Mouse (Mus musculus) kidney, adult 2 months (tissue): ENCODE measurements around the gene Tmem167. TPM values are rescaled to one million over a fixed set of nuclear protein-coding genes. Genes with fewer than 3 reads are reported as not detected.

Experiments
- DNase-seq: peaks from one replicate; pipeline ENCODE4 v3.0.0; 2021
- H3K27ac ChIP-seq: fragments of 200-500 bp; 2 replicates; pipeline ENCODE4 v1.5.1; 2012; ENCODE audit warnings: low read depth, low read length, control low read depth, inconsistent platforms; ENCODE audit not compliant: insufficient read depth
- H3K27me3 ChIP-seq: fragments of 200-500 bp; replicated peaks from 2 replicates; pipeline ENCODE4 v1.6.1; 2012; ENCODE audit warnings: mild to moderate bottlenecking, moderate library complexity, low read length, inconsistent platforms; ENCODE audit not compliant: control insufficient read depth, insufficient read depth
- H3K36me3 ChIP-seq: fragments of 200-500 bp; 2 replicates; pipeline ENCODE4 v1.6.1; 2012; ENCODE audit warnings: mild to moderate bottlenecking, moderate library complexity, low read length, inconsistent platforms; ENCODE audit not compliant: control insufficient read depth, insufficient read depth
- H3K4me1 ChIP-seq: fragments of 200-500 bp; 2 replicates; pipeline ENCODE4 v1.6.1; 2011; ENCODE audit warnings: low read length; ENCODE audit not compliant: control insufficient read depth, insufficient read depth
- H3K4me3 ChIP-seq: fragments of 200-500 bp; 2 replicates; pipeline ENCODE4 v1.5.1; 2011; ENCODE audit warnings: mild to moderate bottlenecking, low read depth, low read length, control low read depth; ENCODE audit not compliant: insufficient read depth
- CTCF ChIP-seq: fragments of 200-500 bp; conservative IDR thresholded peaks from 2 replicates; pipeline ENCODE4 v1.5.1; 2011; ENCODE audit warnings: low read depth, mild to moderate bottlenecking, control low read depth, low read length, moderate library complexity, mixed read lengths; ENCODE audit not compliant: insufficient read depth, insufficient read length
- POLR2A ChIP-seq: fragments of 200-500 bp; IDR thresholded peaks from one replicate; pipeline ENCODE4 v1.6.1; 2011; ENCODE audit warnings: low read depth, low read length, control low read depth
- WGBS: fragments of 180-500 bp; shearing (Covaris S2); methylation state at CpG from one replicate; pipeline ENCODE4 v1.1.7; 2018; 5-methylcytosine and 5-hydroxymethylcytosine counted together
- polyA plus RNA-seq: library from polyadenylated mRNA; depleted of rRNA; stranded (reverse); fragments of >200 nt; gene quantifications from 2 replicates; pipeline ENCODE4 v1.2.3, GENCODE M21; 2012; rRNA removed

The Tmem167 gene
- polyA plus RNA-seq, 1 experiment = 3.4 TPM

DNA sequence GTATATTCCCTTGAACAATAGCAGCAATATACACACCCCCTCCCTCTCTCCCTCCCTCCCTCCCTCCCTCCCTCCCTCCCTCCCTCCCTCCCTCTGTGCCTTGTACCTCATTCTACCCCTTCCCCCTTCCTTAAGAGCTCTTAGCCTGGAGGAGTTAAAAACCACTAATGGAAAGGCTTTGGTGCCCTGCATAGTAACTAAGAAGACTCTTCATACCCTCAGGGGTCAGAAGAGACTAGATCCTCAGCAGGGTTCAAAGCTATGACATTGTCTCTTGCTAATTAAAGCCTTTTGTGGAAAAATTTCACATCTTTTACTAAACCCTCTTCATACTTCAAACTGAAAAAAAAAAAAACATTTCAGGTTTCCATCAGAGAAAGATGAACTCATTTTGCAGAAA, 93.3 kb downstream of the Tmem167 start:
- Histone ChIP-seq H3K4me3 (no peak overlapping the region), H3K4me1 (no peaks in the 10 kb centered on the region), H3K27ac (no peak overlapping the region), H3K36me3 (no peaks in the 10 kb centered on the region), H3K27me3 (no peaks in the 10 kb centered on the region)
- TF ChIP-seq POLR2A = no peak
- TF ChIP-seq CTCF = no peak
- DNase-seq = no peak

DNA sequence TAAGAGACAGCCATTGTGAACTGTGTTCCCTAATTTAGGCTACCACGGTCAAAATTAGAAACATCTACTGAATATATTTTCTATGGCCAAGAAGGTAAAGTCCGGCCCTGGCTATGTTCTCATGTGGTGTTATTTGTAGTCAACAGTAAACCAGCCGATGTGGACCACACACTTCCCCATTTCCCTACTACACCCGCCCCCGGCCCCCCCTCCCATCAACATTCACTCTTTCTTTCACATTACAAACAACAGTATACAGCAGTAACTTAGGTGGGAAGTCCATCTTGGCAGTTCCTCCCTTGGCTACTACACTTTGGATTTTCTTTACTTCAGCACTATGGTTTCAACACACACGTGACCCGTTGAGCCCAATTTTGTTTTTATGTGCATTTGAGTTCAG, 94.6 kb downstream of the Tmem167 start:
- TF ChIP-seq CTCF = no peak
- no peak for TF ChIP-seq POLR2A
- 80% methylated on average over 7 of the region's 7 CpGs for WGBS
- Histone ChIP-seq H3K36me3 (no peaks in the 10 kb centered on the region), H3K4me1 (no peaks in the 10 kb centered on the region), H3K27me3 (no peaks in the 10 kb centered on the region), H3K27ac (no peak overlapping the region), H3K4me3 (no peak overlapping the region)
- DNase-seq = no peak

DNA sequence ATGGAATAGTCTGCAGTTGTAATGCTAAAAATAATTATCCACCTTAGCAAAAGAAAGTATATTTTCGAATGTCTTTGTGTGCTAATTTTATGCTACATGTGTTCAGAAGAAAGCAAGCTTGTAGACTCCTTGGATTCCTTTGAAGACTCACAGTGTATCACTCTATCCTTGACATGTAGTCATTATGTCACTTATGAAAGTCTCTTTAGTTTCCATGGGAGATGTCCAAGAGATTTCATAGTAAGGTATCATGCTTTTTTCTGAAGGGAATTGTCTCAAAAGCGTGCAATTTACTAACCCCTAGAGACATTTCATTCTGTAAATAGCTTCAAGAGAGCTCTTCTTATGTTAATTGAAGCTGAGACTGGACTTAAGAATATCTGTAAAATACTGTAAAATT, 97.8 kb downstream of the Tmem167 start:
- H3K4me1 ChIP-seq = no peaks in the 10 kb centered on the region
- no peaks in the 10 kb centered on the region for H3K27me3 ChIP-seq
- H3K36me3 ChIP-seq = no peaks in the 10 kb centered on the region
- H3K27ac ChIP-seq = no peak overlapping the region
- no peak for DNase-seq
- H3K4me3 ChIP-seq = no peak overlapping the region
- TF ChIP-seq CTCF = no peak
- no peak for TF ChIP-seq POLR2A
- WGBS = 85% methylated on average over 2 of the region's 2 CpGs

DNA sequence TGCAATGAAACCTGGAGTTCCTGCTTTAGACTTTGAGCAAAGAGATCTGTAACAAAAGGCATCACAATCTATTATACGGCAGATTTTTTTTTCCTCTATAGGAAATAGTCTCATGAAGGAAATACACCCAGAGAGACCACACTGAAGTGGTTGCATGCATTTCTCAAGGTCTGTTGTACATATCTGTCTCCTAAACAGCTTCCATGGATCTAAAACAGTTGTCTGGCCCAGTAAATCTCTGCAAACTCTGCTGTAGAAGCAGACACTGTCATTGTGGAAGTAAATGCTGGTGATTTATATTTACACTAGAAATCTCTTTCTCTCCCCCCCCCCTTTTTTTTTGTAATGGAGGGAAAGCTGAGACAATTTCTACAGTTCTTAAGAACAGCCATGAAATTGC, 99.1 kb downstream of the Tmem167 start:
- Histone ChIP-seq H3K27me3 (no peaks in the 10 kb centered on the region), H3K4me3 (no peak overlapping the region), H3K27ac (no peak overlapping the region), H3K4me1 (no peaks in the 10 kb centered on the region), H3K36me3 (no peaks in the 10 kb centered on the region)
- WGBS = 71% methylated on average over 1 of the region's 1 CpGs
- TF ChIP-seq POLR2A (no peak), CTCF (no peak)
- no peak for DNase-seq

DNA sequence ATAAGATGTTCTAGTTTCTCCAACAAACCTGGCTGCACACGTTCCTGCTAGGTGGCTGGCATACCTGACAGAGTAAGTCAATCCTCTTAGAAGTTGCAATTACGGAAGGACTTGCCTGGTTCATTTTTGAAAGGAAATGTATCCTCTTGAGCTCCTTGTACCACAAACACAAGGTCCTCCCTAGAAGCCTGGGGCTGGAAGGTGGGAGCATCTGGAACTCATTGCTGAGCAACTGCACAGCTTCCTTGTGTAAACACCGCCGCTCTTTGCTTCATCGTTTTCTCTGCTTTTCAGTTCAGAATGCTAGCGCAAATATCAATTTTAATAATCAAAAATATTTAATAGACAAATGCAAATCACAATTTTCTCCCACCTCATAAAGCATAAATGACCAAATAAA, 102.9 kb downstream of the Tmem167 start:
- H3K36me3 ChIP-seq = no peaks in the 10 kb centered on the region
- TF ChIP-seq POLR2A (no peak), CTCF (no peak)

More for the DNA sequence above, 102.9 kb downstream of the Tmem167 start:
- no peaks in the 10 kb centered on the region for H3K27me3 ChIP-seq
- H3K27ac ChIP-seq = no peak overlapping the region
- no peaks in the 10 kb centered on the region for H3K4me1 ChIP-seq
- WGBS = 80% methylated on average over 6 of the region's 6 CpGs
- no peak overlapping the region for H3K4me3 ChIP-seq
- no peak for DNase-seq

Other genes starting within 250 kb of the Tmem167 start
- 1.8 and 2.1 TPM in 2 replicates for gene Xrcc4, start 485 bp downstream of the Tmem167 start, polyA plus RNA-seq